Mouse (Mus musculus): Measurements from ENCODE around the gene 1700029F12Rik. TPM values are rescaled to one million over a fixed set of nuclear protein-coding genes. Genes with fewer than 3 reads are reported as not detected.

1700029F12Rik gene
- total and polyA plus RNA-seq, 3 experiments = not detected

GRCm38 (mm10) chr13:96984688-96985087, 49.5 kb downstream of the 1700029F12Rik start:
- no peak overlapping the region for H3K27ac ChIP-seq (ENCODE audit: insufficient read depth, low read depth)
- dilution Hi-C loops (cut with MboI; ENCODE audit: extremely low pct_ligation_motif_present, extremely low pct_unique_long_range_greater_than_20kb, low sequenced_read_pairs) = no loop called here
- in situ Hi-C loops (cut with MboI; ENCODE audit: low pct_ligation_motif_present, low pct_unique_long_range_greater_than_20kb, low sequenced_read_pairs) = no loop called here

GRCm38 (mm10) chr13:96983251-96984126, 50.7 kb downstream of the 1700029F12Rik start:
- no peak for DNase-seq (ENCODE audit: extremely low read depth)
- in situ Hi-C loops (cut with MboI; ENCODE audit: low pct_ligation_motif_present, low pct_unique_long_range_greater_than_20kb, low sequenced_read_pairs) (no loop called here), dilution Hi-C loops (cut with MboI; ENCODE audit: extremely low pct_ligation_motif_present, extremely low pct_unique_long_range_greater_than_20kb, low sequenced_read_pairs) (no loop called here)
- H3K36me3 ChIP-seq (replicated peaks in 1 of 2; ENCODE audit: control insufficient read depth in 1 of 2, insufficient read depth in 1 of 2, low read length in 1 of 2) = no peaks in the 10 kb centered on the region
- no peaks in the 10 kb centered on the region for H3K79me2 ChIP-seq (replicated peaks; ENCODE audit: control insufficient read depth, extremely low read depth, insufficient read depth, poor library complexity, severe bottlenecking)
- no peak overlapping the region for H3K4me3 ChIP-seq (replicated peaks in 1 of 3; ENCODE audit: low read depth in 2 of 3, low read length in 2 of 3, poor library complexity in 1 of 3)
- H3K4me1 ChIP-seq (ENCODE audit: control insufficient read depth in 1 of 2, insufficient read depth in 2 of 2) = no peaks in the 10 kb centered on the region; a peak in 1 of 4 replicates
- H3K27me3 ChIP-seq (replicated peaks) = no peaks in the 10 kb centered on the region
- no peak overlapping the region for H3K4me2 ChIP-seq (ENCODE audit: insufficient read depth, low read depth, poor library complexity, severe bottlenecking)
- TF ChIP-seq CHD2 (IDR thresholded peaks at IDR 0.05; ENCODE audit: low read length) (no peak), CHD1 (IDR thresholded peaks at IDR 0.05; ENCODE audit: low read depth, low read length) (no peak), GABPA (IDR thresholded peaks at IDR 0.05; ENCODE audit: insufficient replicate concordance, low read depth, low read length) (no peak), KAT2A (IDR thresholded peaks at IDR 0.05; ENCODE audit: insufficient replicate concordance, low read length) (no peak), USF1 (IDR thresholded peaks at IDR 0.05; ENCODE audit: low read depth, low read length) (no peak), ZKSCAN1 (IDR thresholded peaks at IDR 0.05; ENCODE audit: borderline replicate concordance, low read depth, low read length) (no peak), ETS1 (conservative IDR thresholded peaks at IDR 0.05; ENCODE audit: low read depth, low read length) (no peak), HCFC1 (IDR thresholded peaks at IDR 0.05; ENCODE audit: low read depth, low read length) (no peak), NRF1 (IDR thresholded peaks at IDR 0.05; ENCODE audit: low read depth, low read length) (no peak), MAFK (IDR thresholded peaks at IDR 0.05; ENCODE audit: insufficient replicate concordance, low read length) (no peak), UBTF (IDR thresholded peaks at IDR 0.05; ENCODE audit: low read depth, low read length) (no peak), PAX5 (IDR thresholded peaks at IDR 0.05; ENCODE audit: low read length) (no peak), MAZ (IDR thresholded peaks at IDR 0.05; ENCODE audit: low read depth, low read length) (no peak), TBP (conservative IDR thresholded peaks at IDR 0.05; ENCODE audit: low read depth, low read length) (no peak), RAD21 (IDR thresholded peaks at IDR 0.05; ENCODE audit: low read depth, low read length) (no peak), TCF12 (IDR thresholded peaks at IDR 0.05; ENCODE audit: low read depth, low read length) (no peak), CTCF (conservative IDR thresholded peaks at IDR 0.05 in 1 of 2, IDR thresholded peaks at IDR 0.05 in 1 of 2; ENCODE audit: low read depth in 2 of 2, low read length in 2 of 2) (no peak)
- H3K9ac ChIP-seq (ENCODE audit: insufficient read depth, low read depth) = no peak overlapping the region
- no peak overlapping the region for H3K27ac ChIP-seq (ENCODE audit: insufficient read depth, low read depth)
- no peaks in the 10 kb centered on the region for H3K9me3 ChIP-seq (replicated peaks; ENCODE audit: low read length)

More at GRCm38 (mm10) chr13:96984688-96985087, 49.5 kb downstream of the 1700029F12Rik start:
- no peak overlapping the region for H3K4me3 ChIP-seq (replicated peaks in 1 of 3; ENCODE audit: low read depth in 2 of 3, low read length in 2 of 3, poor library complexity in 1 of 3)
- H3K9ac ChIP-seq (ENCODE audit: insufficient read depth, low read depth) = no peak overlapping the region
- H3K9me3 ChIP-seq (replicated peaks; ENCODE audit: low read length) = no peaks in the 10 kb centered on the region
- no peaks in the 10 kb centered on the region for H3K27me3 ChIP-seq (replicated peaks)
- no peak overlapping the region for H3K4me2 ChIP-seq (ENCODE audit: insufficient read depth, low read depth, poor library complexity, severe bottlenecking)
- TF ChIP-seq KAT2A (IDR thresholded peaks at IDR 0.05; ENCODE audit: insufficient replicate concordance, low read length) (no peak), SMC3 (IDR thresholded peaks at IDR 0.05; ENCODE audit: low read depth, low read length) (no peak), POLR2A (IDR thresholded peaks at IDR 0.05; ENCODE audit: low read depth, low read length) (no peak), NRF1 (IDR thresholded peaks at IDR 0.05; ENCODE audit: low read depth, low read length) (no peak)
- no peaks in the 10 kb centered on the region; a peak in 1 of 4 replicates for H3K4me1 ChIP-seq (ENCODE audit: control insufficient read depth in 1 of 2, insufficient read depth in 2 of 2)
- no peaks in the 10 kb centered on the region for H3K36me3 ChIP-seq (replicated peaks in 1 of 2; ENCODE audit: control insufficient read depth in 1 of 2, insufficient read depth in 1 of 2, low read length in 1 of 2)
- no peak for DNase-seq (ENCODE audit: extremely low read depth)
- H3K79me2 ChIP-seq (replicated peaks; ENCODE audit: control insufficient read depth, extremely low read depth, insufficient read depth, poor library complexity, severe bottlenecking) = no peaks in the 10 kb centered on the region

Data from CH12.LX (cell line).